Mouse (Mus musculus) lung, postnatal 0 days (tissue): Measurements from ENCODE around the gene Lpp. TPM values are rescaled to one million over a fixed set of nuclear protein-coding genes. Genes with fewer than 3 reads are reported as not detected.

Experiments
- ATAC-seq: fragments of 200-750 bp; cut with Nextera tagmentation; 2 replicates; pipeline ENCODE4 v1.8.0; 2017; ENCODE audit warnings: moderate library complexity
- DNase-seq: peaks from one replicate; pipeline ENCODE4 v3.0.0-alpha.2; 2016; ENCODE audit warnings: low spot score
- H3K27ac ChIP-seq: fragments of 300-500 bp; sonication (generic); 2 replicates; pipeline ENCODE4 v1.5.1; 2014; ENCODE audit warnings: antibody characterized with exemption, mild to moderate bottlenecking, low read length, mixed read lengths
- H3K27me3 ChIP-seq: fragments of 300-500 bp; sonication (generic); replicated peaks from 2 replicates; pipeline ENCODE4 v1.6.1; 2014; ENCODE audit warnings: low read length, mixed read lengths; ENCODE audit not compliant: insufficient read depth
- H3K36me3 ChIP-seq: fragments of 300-500 bp; sonication (generic); 2 replicates; pipeline ENCODE4 v1.6.1; 2014; ENCODE audit warnings: low read length, mixed read lengths; ENCODE audit not compliant: insufficient read depth
- H3K4me1 ChIP-seq: fragments of 300-500 bp; sonication (generic); 2 replicates; pipeline ENCODE4 v1.6.1; 2014; ENCODE audit warnings: antibody characterized with exemption, low read depth, low read length, mixed read lengths; ENCODE audit not compliant: insufficient read depth
- H3K4me2 ChIP-seq: fragments of 300-500 bp; sonication (generic); replicated peaks from 2 replicates; pipeline ENCODE4 v1.6.1; 2014; ENCODE audit warnings: low read depth, mild to moderate bottlenecking, low read length, moderate library complexity, mixed read lengths
- H3K4me3 ChIP-seq: fragments of 300-500 bp; sonication (generic); 2 replicates; pipeline ENCODE4 v1.5.1; 2014; ENCODE audit warnings: low read depth, low read length
- H3K9ac ChIP-seq: fragments of 300-500 bp; sonication (generic); replicated peaks from 2 replicates; pipeline ENCODE4 v1.6.1; 2014; ENCODE audit warnings: low read depth, mild to moderate bottlenecking
- H3K9me3 ChIP-seq: fragments of 300-500 bp; sonication (generic); 2 replicates; pipeline ENCODE4 v1.6.1; 2016; ENCODE audit warnings: low read length, mixed read lengths
- CTCF ChIP-seq: IDR thresholded peaks from 2 replicates; pipeline ENCODE4 v1.5.1; 2016; ENCODE audit warnings: antibody characterized with exemption, mild to moderate bottlenecking
- EP300 ChIP-seq: IDR thresholded peaks from 2 replicates; pipeline ENCODE4 v1.6.1; 2016; ENCODE audit warnings: antibody characterized with exemption, mild to moderate bottlenecking, control low read depth
- WGBS: fragments of 180-500 bp; shearing (Covaris S2); extraction: QIAGEN DNeasy Blood & Tissue Kit; methylation state at CpG from one replicate; pipeline ENCODE4 v1.1.7; 2014; 5-methylcytosine and 5-hydroxymethylcytosine counted together
- polyA plus RNA-seq: library from polyadenylated mRNA; unstranded; fragments of >200 nt; fragmentation: Nextera tagmentation; extraction: Ambion mirVana; gene quantifications from 2 replicates; pipeline ENCODE4 v1.2.1, GENCODE M21; 2015

Gene Lpp
- polyA plus RNA-seq, 1 experiment from 2014 or later, result 36.8 TPM

DNA sequence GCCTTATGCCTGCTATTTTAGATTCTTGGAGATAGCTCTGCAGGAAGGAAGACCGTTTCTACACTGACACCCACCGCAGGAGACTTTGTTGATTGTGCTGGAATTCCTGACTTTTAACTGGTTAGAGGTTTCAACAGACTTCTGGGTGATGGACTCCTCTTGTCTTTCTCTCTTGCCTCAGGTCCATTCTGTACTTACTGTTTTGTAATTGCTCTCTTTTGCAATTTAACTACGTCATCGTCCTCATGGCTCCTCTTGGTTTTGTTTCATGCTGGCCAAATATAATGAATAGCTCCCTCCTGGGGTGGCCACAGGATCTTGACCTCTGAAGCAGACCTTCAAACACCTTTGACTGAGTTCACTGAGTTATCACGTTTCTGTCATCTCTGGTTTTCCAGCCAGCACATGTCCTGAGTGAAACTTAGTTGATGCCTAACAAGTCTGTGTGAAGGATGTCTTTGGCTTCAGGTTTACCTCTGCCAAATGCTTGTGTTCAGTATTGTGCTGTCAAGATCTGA, 27.4 kb downstream of the Lpp start:
- H3K9ac ChIP-seq, result no peak overlapping the region
- peaks cover 2% of the 10 kb centered on the region; the same call in 1 of the 2 replicates for H3K4me1 ChIP-seq
- H3K27ac ChIP-seq, result no peak overlapping the region
- no peak overlapping the region for H3K4me2 ChIP-seq
- H3K27me3 ChIP-seq, result no peaks in the 10 kb centered on the region
- WGBS, result 43% methylated on average over 5 of the region's 5 CpGs
- H3K4me3 ChIP-seq, result no peak overlapping the region
- H3K9me3 ChIP-seq, result no peaks in the 10 kb centered on the region
- DNase-seq (peak; percentile 79), ATAC-seq (peak; percentile 16; the same call in 1 of the 2 replicates)
- H3K36me3 ChIP-seq, result no peaks in the 10 kb centered on the region
- TF ChIP-seq CTCF, result no peak
- TF ChIP-seq EP300, result peak; percentile 90

DNA sequence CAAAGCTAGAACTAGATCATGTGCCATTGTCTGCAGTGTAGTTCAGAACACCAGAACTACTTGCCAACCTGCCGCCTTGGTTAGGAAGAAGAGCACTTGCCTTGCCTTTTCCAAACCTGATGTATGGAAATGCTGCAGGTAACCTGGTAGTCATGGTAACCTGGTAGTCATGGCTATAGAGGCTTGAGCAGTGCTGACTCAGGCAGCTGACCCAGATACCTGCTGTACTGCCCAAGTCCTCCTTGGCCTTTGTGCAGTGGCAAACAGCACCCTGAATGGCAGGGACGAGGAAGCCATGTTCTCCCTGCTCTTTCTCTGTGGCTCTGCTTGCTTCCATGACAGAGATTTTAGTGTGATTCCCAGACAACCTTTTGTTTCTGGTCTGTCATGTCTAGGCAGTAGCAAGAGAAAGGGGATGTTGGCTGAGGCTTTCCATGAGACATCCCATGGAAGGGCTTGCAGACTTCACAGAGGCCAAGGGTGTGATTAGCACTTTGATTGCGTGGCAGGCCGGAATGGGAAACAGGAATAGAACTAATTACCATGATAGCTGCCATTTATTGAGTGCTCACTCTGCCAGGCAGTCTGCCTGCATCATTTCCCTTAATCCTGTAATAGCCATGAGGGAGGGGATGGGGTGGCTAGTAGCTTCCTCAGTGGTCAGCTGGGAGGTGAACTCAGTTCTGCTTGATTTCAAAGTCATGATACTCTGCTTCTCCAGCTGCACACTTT, 28.5 kb downstream of the Lpp start:
- 78% methylated on average over 4 of the region's 4 CpGs for WGBS
- H3K27me3 ChIP-seq, result no peaks in the 10 kb centered on the region
- no peak overlapping the region for H3K9ac ChIP-seq
- ATAC-seq (no peak), DNase-seq (no peak)
- TF ChIP-seq EP300 (no peak), CTCF (no peak)
- no peaks in the 10 kb centered on the region for H3K9me3 ChIP-seq
- H3K27ac ChIP-seq, result no peak overlapping the region
- H3K4me2 ChIP-seq, result no peak overlapping the region
- H3K4me1 ChIP-seq, result peaks cover 6% of the 10 kb centered on the region; the same call in 1 of the 2 replicates
- H3K36me3 ChIP-seq, result no peaks in the 10 kb centered on the region
- H3K4me3 ChIP-seq, result no peak overlapping the region

DNA sequence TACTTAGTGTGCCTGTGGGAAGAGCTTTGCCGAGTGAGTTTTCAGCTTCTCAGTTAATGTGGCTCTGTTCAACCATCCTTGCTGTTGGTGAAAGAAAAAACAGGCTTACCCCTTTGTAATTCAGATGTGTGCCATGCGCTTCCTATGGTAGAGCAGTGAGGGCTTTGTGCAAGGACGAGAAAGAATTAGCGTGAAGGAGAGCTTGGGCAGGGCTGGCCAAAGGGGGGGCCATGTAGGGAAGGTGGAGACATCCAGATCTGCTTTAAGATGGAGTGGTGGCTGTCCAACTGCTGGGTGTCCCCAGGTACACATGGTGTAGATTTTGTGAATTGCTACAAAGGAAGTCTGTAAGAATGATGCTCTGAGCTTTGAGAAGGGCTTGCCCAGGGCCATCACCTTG, 29.9 kb downstream of the Lpp start:
- no peak for DNase-seq
- H3K36me3 ChIP-seq, result no peaks in the 10 kb centered on the region
- H3K27me3 ChIP-seq, result no peaks in the 10 kb centered on the region
- H3K9me3 ChIP-seq, result no peaks in the 10 kb centered on the region
- H3K9ac ChIP-seq, result no peak overlapping the region
- H3K27ac ChIP-seq, result no peak overlapping the region
- no peak for TF ChIP-seq EP300
- TF ChIP-seq CTCF, result no peak
- no peak for ATAC-seq
- peaks cover 6% of the 10 kb centered on the region; the same call in 1 of the 2 replicates for H3K4me1 ChIP-seq
- WGBS, result 77% methylated on average over 4 of the region's 4 CpGs
- no peak overlapping the region for H3K4me2 ChIP-seq
- H3K4me3 ChIP-seq, result no peak overlapping the region

DNA sequence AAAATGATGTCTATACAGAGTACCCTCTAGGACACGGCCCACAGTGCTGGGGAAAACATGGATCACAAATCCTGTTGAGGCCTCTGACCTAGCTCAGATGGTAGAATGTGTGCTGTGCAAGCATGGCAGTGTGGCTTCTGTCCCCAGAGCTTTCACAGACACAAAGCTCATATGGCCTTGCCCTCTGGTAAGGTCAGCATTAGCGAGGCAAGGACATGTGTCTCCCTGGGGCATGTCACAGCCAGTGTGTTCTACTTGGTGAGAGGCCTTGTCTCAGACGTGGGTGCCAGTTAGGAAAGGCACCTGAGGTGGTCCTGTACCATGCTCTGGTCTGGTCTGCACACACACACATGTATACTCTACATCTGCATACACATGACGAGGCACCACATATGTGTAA, 30.4 kb downstream of the Lpp start:
- Histone ChIP-seq H3K27ac (no peak overlapping the region), H3K4me2 (no peak overlapping the region), H3K4me3 (no peak overlapping the region), H3K4me1 (peaks cover 6% of the 10 kb centered on the region; the same call in 1 of the 2 replicates), H3K9ac (no peak overlapping the region), H3K27me3 (no peaks in the 10 kb centered on the region), H3K9me3 (no peaks in the 10 kb centered on the region), H3K36me3 (no peaks in the 10 kb centered on the region)
- ATAC-seq (no peak), DNase-seq (no peak)
- no peak for TF ChIP-seq EP300
- WGBS, result 82% methylated on average over 4 of the region's 4 CpGs

DNA sequence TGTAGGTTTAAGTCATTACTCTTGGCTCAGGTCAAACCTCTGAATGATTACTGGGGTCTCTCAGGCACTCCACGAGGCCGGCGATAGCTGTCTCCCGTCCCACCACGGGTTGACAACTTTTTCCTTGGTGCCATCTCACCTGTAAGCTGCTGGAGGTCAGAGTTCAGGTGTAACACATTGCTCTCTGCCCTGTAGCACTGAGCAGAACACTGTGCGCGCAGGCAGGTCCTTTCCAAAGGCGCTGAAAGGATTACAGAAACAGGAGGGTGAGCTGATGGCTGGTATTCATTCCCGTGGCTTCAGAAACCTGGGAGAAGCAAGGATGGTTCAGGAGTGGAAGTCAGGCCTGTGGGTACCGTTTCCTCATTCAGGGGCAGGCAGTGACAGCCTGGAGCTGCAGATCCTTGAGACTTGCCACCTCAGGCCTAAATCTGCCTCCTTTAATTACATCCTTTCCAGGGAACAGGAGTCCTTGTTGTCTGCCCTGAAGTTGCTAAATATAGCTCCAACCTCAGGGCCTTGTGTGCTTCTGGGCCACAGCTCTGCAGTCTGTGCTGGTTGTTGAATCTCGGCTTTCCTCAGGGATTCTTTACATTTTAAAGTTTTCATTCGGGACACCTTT, 31.2 kb downstream of the Lpp start:
- no peaks in the 10 kb centered on the region for H3K27me3 ChIP-seq
- H3K36me3 ChIP-seq, result no peaks in the 10 kb centered on the region
- no peak overlapping the region for H3K4me3 ChIP-seq
- ATAC-seq (no peak), DNase-seq (no peak)
- H3K9ac ChIP-seq, result no peak overlapping the region
- H3K27ac ChIP-seq, result 0 out of 2 replicates have a peak overlapping the region, but pooled peaks have one; percentile 2
- TF ChIP-seq EP300 (no peak), CTCF (no peak)
- H3K4me1 ChIP-seq, result peaks cover 9% of the 10 kb centered on the region; the same call in 1 of the 2 replicates
- no peak overlapping the region for H3K4me2 ChIP-seq
- no peaks in the 10 kb centered on the region for H3K9me3 ChIP-seq
- WGBS, result 61% methylated on average over 12 of the region's 12 CpGs

DNA sequence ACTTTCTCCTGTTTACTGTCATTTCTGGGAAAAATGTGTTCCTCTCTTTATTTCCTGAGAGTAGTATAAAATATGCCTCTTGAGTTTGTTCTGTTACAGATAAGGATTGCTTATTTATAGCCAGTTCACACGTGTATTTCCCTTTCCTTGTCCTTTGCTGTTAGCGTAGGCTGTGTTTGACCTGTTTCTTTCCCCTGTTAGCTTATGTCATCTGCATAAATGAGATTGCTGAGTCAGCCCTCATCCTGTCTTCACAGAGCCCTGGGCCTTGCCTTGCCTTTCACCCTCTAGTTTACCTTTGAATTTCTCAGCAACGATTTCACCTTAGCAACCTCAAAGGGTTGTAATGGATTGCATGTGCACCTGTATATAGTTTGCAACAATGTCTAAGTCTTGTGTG, 32.5 kb downstream of the Lpp start:
- ATAC-seq (peak; percentile 54), DNase-seq (no peak)
- Histone ChIP-seq H3K27ac (no peak overlapping the region), H3K27me3 (no peaks in the 10 kb centered on the region), H3K4me1 (peaks cover 12% of the 10 kb centered on the region; the same call in 1 of the 2 replicates), H3K9me3 (no peaks in the 10 kb centered on the region), H3K9ac (no peak overlapping the region), H3K36me3 (no peaks in the 10 kb centered on the region), H3K4me2 (no peak overlapping the region), H3K4me3 (no peak overlapping the region)
- TF ChIP-seq EP300 (peak; percentile 33; the same call in 1 of the 2 replicates), CTCF (no peak)
- WGBS, result 33% methylated on average over 3 of the region's 3 CpGs
